Mouse (Mus musculus) stomach, embryonic 14.5 days (tissue): ENCODE measurements around the gene Rbfox2. TPM values are rescaled to one million over a fixed set of nuclear protein-coding genes. Genes with fewer than 3 reads are reported as not detected.

ENCODE experiments used
- ATAC-seq: fragments of 200-750 bp; cut with Nextera tagmentation; 2 replicates; pipeline ENCODE4 v1.8.0; 2017; ENCODE audit warnings: low read depth, moderate TSS enrichment; ENCODE audit not compliant: insufficient number of reproducible peaks, insufficient read depth, low FRiP score
- H3K27ac ChIP-seq: fragments of 300-500 bp; sonication (generic); 2 replicates; pipeline ENCODE4 v1.5.1; 2014; ENCODE audit warnings: mild to moderate bottlenecking, low read length, moderate library complexity, mixed read lengths
- H3K27me3 ChIP-seq: fragments of 300-500 bp; sonication (generic); 2 replicates; pipeline ENCODE4 v1.6.1; 2014; ENCODE audit warnings: low read length, control low read depth, mixed read lengths; ENCODE audit not compliant: control insufficient read depth, insufficient read depth
- H3K36me3 ChIP-seq: fragments of 300-500 bp; sonication (generic); 2 replicates; pipeline ENCODE4 v1.6.1; 2014; ENCODE audit warnings: mild to moderate bottlenecking, control low read depth, low read length, moderate library complexity, mixed read lengths; ENCODE audit not compliant: control insufficient read depth, insufficient read depth
- H3K4me1 ChIP-seq: fragments of 300-500 bp; sonication (generic); 2 replicates; pipeline ENCODE4 v1.6.1; 2014; ENCODE audit warnings: low read length, control low read depth, mixed read lengths; ENCODE audit not compliant: control insufficient read depth, insufficient read depth
- H3K4me2 ChIP-seq: fragments of 300-500 bp; sonication (generic); replicated peaks from 2 replicates; pipeline ENCODE4 v1.6.1; 2014; ENCODE audit warnings: low read depth, low read length, control low read depth
- H3K4me3 ChIP-seq: fragments of 300-500 bp; sonication (generic); 2 replicates; pipeline ENCODE4 v1.5.1; 2014; ENCODE audit warnings: low read depth, low read length, control low read depth
- H3K9ac ChIP-seq: fragments of 300-500 bp; sonication (generic); replicated peaks from 2 replicates; pipeline ENCODE4 v1.6.1; 2014; ENCODE audit warnings: low read depth, mild to moderate bottlenecking, control low read depth, low read length, moderate library complexity, mixed read lengths
- H3K9me3 ChIP-seq: fragments of 300-500 bp; sonication (generic); 2 replicates; pipeline ENCODE4 v1.6.1; 2016; ENCODE audit warnings: low read depth, low read length, control low read depth; ENCODE audit not compliant: control insufficient read depth
- WGBS: fragments of 180-500 bp; shearing (Covaris S2); extraction: QIAGEN DNeasy Blood & Tissue Kit; methylation state at CpG from one replicate; pipeline ENCODE4 v1.1.7; 2014; 5-methylcytosine and 5-hydroxymethylcytosine counted together
- polyA plus RNA-seq: library from polyadenylated mRNA; unstranded; fragments of >200 nt; fragmentation: Nextera tagmentation; extraction: Ambion mirVana; gene quantifications from 2 replicates; pipeline ENCODE4 v1.2.1, GENCODE M21; 2014

Rbfox2 gene
- polyA plus RNA-seq, 1 experiment from 2014 or later: 90.5 TPM

- Histone ChIP-seq H3K9me3 (no peaks in the 10 kb centered on the region), H3K27me3 (no peaks in the 10 kb centered on the region), H3K4me1 (peaks cover 12% of the 10 kb centered on the region; the same call in 1 of the 2 replicates), H3K4me2 (no peak overlapping the region), H3K9ac (no peak overlapping the region), H3K36me3 (no peaks in the 10 kb centered on the region; the same call in 1 of the 2 replicates), H3K27ac (no peak overlapping the region), H3K4me3 (no peak overlapping the region)
- ATAC-seq: no peak
- 69% methylated on average over 3 of the region's 3 CpGs for WGBS
These were observed 76.7 kb downstream of the Rbfox2 start for GRCm38 (mm10) chr15:77230144-77230543.

GRCm38 (mm10) chr15:77226831-77227354 is 79.9 kb downstream of the Rbfox2 start:
- Histone ChIP-seq H3K9ac (no peak overlapping the region), H3K4me2 (no peak overlapping the region), H3K36me3 (no peaks in the 10 kb centered on the region; the same call in 1 of the 2 replicates), H3K9me3 (no peaks in the 10 kb centered on the region), H3K4me1 (no peaks in the 10 kb centered on the region), H3K27me3 (no peaks in the 10 kb centered on the region), H3K4me3 (no peak overlapping the region), H3K27ac (0 out of 2 replicates have a peak overlapping the region, but pooled peaks have one; percentile 21)
- ATAC-seq: no peak
- WGBS: 42% methylated on average over 7 of the region's 7 CpGs

- ATAC-seq: no peak
- Histone ChIP-seq H3K27ac (no peak overlapping the region), H3K9me3 (no peaks in the 10 kb centered on the region), H3K36me3 (no peaks in the 10 kb centered on the region; the same call in 1 of the 2 replicates), H3K4me1 (no peaks in the 10 kb centered on the region), H3K9ac (no peak overlapping the region), H3K4me2 (no peak overlapping the region), H3K4me3 (no peak overlapping the region), H3K27me3 (no peaks in the 10 kb centered on the region)
- 59% methylated on average over 4 of the region's 4 CpGs for WGBS
These were observed 80.9 kb downstream of the Rbfox2 start for GRCm38 (mm10) chr15:77225858-77226257.

- no peak for ATAC-seq
- no peaks in the 10 kb centered on the region for H3K27me3 ChIP-seq
- no peaks in the 10 kb centered on the region for H3K9me3 ChIP-seq
- H3K27ac ChIP-seq: no peak overlapping the region
- no peaks in the 10 kb centered on the region for H3K4me1 ChIP-seq
- no peak overlapping the region for H3K4me3 ChIP-seq
- H3K9ac ChIP-seq: no peak overlapping the region
- H3K4me2 ChIP-seq: no peak overlapping the region
- no peaks in the 10 kb centered on the region; the same call in 1 of the 2 replicates for H3K36me3 ChIP-seq
These were observed 81.5 kb downstream of the Rbfox2 start for GRCm38 (mm10) chr15:77225274-77225673.

GRCm38 (mm10) chr15:77220833-77221232 is 86.0 kb downstream of the Rbfox2 start:
- Histone ChIP-seq H3K4me1 (peaks cover 19% of the 10 kb centered on the region), H3K4me2 (no peak overlapping the region), H3K36me3 (no peaks in the 10 kb centered on the region), H3K27ac (no peak overlapping the region), H3K27me3 (no peaks in the 10 kb centered on the region), H3K9me3 (no peaks in the 10 kb centered on the region), H3K4me3 (no peak overlapping the region), H3K9ac (no peak overlapping the region)
- ATAC-seq: no peak
- WGBS: 71% methylated on average over 4 of the region's 4 CpGs

GRCm38 (mm10) chr15:77220137-77220536 is 86.7 kb downstream of the Rbfox2 start:
- H3K4me3 ChIP-seq: no peak overlapping the region
- H3K9me3 ChIP-seq: no peaks in the 10 kb centered on the region
- H3K36me3 ChIP-seq: no peaks in the 10 kb centered on the region
- H3K27ac ChIP-seq: no peak overlapping the region
- no peaks in the 10 kb centered on the region for H3K27me3 ChIP-seq
- peaks cover 26% of the 10 kb centered on the region for H3K4me1 ChIP-seq
- no peak overlapping the region for H3K4me2 ChIP-seq
- no peak overlapping the region for H3K9ac ChIP-seq
- 0 out of 2 replicates have a peak, but pooled peaks have one; percentile 53 for ATAC-seq

GRCm38 (mm10) chr15:77219571-77219970 is 87.2 kb downstream of the Rbfox2 start:
- Histone ChIP-seq H3K27ac (no peak overlapping the region), H3K9me3 (no peaks in the 10 kb centered on the region), H3K4me2 (no peak overlapping the region), H3K4me3 (no peak overlapping the region), H3K9ac (no peak overlapping the region), H3K36me3 (no peaks in the 10 kb centered on the region), H3K27me3 (no peaks in the 10 kb centered on the region), H3K4me1 (peaks cover 32% of the 10 kb centered on the region)
- ATAC-seq: no peak
- 72% methylated on average over 1 of the region's 1 CpGs for WGBS

- H3K36me3 ChIP-seq: no peaks in the 10 kb centered on the region
- no peak overlapping the region for H3K4me2 ChIP-seq
- peaks cover 46% of the 10 kb centered on the region for H3K4me1 ChIP-seq
- 88% methylated on average over 3 of the region's 3 CpGs for WGBS
- ATAC-seq: no peak
- no peak overlapping the region for H3K27ac ChIP-seq
- no peaks in the 10 kb centered on the region for H3K27me3 ChIP-seq
- H3K4me3 ChIP-seq: no peak overlapping the region
- H3K9ac ChIP-seq: no peak overlapping the region
- no peaks in the 10 kb centered on the region for H3K9me3 ChIP-seq
These were observed 88.8 kb downstream of the Rbfox2 start for GRCm38 (mm10) chr15:77218007-77218406.

- no peaks in the 10 kb centered on the region for H3K36me3 ChIP-seq
- H3K27ac ChIP-seq: no peak overlapping the region
- H3K27me3 ChIP-seq: no peaks in the 10 kb centered on the region
- no peak overlapping the region for H3K9ac ChIP-seq
- H3K9me3 ChIP-seq: no peaks in the 10 kb centered on the region
- no peak overlapping the region for H3K4me3 ChIP-seq
- H3K4me1 ChIP-seq: peaks cover 49% of the 10 kb centered on the region
- no peak overlapping the region for H3K4me2 ChIP-seq
- WGBS: 29% methylated on average over 1 of the region's 1 CpGs
- ATAC-seq: no peak
These were observed 89.3 kb downstream of the Rbfox2 start for GRCm38 (mm10) chr15:77217523-77217922.
